Mouse (Mus musculus) T-helper 1 cell (primary cell): ENCODE data around the gene Ier2.

ENCODE experiments used
- in situ Hi-C: fragments of 300-600 bp; cut with MboI, MseI; formaldehyde crosslinking; loops from one replicate; pipeline ENCODE4 v1.15.1; 2025; ENCODE audit warnings: high pct_unique_total_duplicates

Gene Ier2

GRCm38 (mm10) chr8:84662581-84663065 is at the start of gene Ier2:
TSS of gene Ier2 (minus strand) at chr8:84662852.
- in situ Hi-C loops: no loop called here

GRCm38 (mm10) chr8:84711933-84712758 is 49.5 kb upstream of the Ier2 start:
- in situ Hi-C loops: loop anchor here (5.0 kb wide), 1 partner anchor 100 kb away; no protein-coding TSS in a partner anchor

GRCm38 (mm10) chr8:84711312-84711711 is 48.7 kb upstream of the Ier2 start:
- in situ Hi-C loops: loop anchor here (5.0 kb wide), 1 partner anchor 101 kb away; no protein-coding TSS in a partner anchor

GRCm38 (mm10) chr8:84709931-84710330 is 47.3 kb upstream of the Ier2 start:
- in situ Hi-C loops: loop anchor here (5.0 kb wide), 1 partner anchor 102 kb away; no protein-coding TSS in a partner anchor

- in situ Hi-C loops: no loop called here
Measured at GRCm38 (mm10) chr8:84708774-84709475, 46.3 kb upstream of the Ier2 start.

- in situ Hi-C loops: no loop called here
Measured at GRCm38 (mm10) chr8:84708071-84708541, 45.5 kb upstream of the Ier2 start.

- in situ Hi-C loops: no loop called here
Measured at GRCm38 (mm10) chr8:84707267-84707883, 44.7 kb upstream of the Ier2 start.

GRCm38 (mm10) chr8:84706610-84707266 is 44.1 kb upstream of the Ier2 start:
- in situ Hi-C loops: no loop called here

GRCm38 (mm10) chr8:84705960-84706359 is 43.3 kb upstream of the Ier2 start:
- in situ Hi-C loops: no loop called here

- in situ Hi-C loops: no loop called here
Measured at GRCm38 (mm10) chr8:84704867-84705831, 42.5 kb upstream of the Ier2 start.

- in situ Hi-C loops: no loop called here
Measured at GRCm38 (mm10) chr8:84704356-84704755, 41.7 kb upstream of the Ier2 start.

- in situ Hi-C loops: no loop called here
Measured at GRCm38 (mm10) chr8:84703466-84704249, 41.0 kb upstream of the Ier2 start.

- in situ Hi-C loops: no loop called here
Measured at GRCm38 (mm10) chr8:84702963-84703465, 40.4 kb upstream of the Ier2 start.

GRCm38 (mm10) chr8:84702561-84702960 is 39.9 kb upstream of the Ier2 start:
- in situ Hi-C loops: no loop called here

- in situ Hi-C loops: no loop called here
Measured at GRCm38 (mm10) chr8:84700941-84701911, 38.6 kb upstream of the Ier2 start, which contains the start of gene Lyl1. TSS of gene Lyl1 (plus strand) at chr8:84701457.

GRCm38 (mm10) chr8:84700526-84700925 is 37.9 kb upstream of the Ier2 start:
- in situ Hi-C loops: no loop called here

- in situ Hi-C loops: no loop called here
Measured at GRCm38 (mm10) chr8:84699861-84700322, 37.2 kb upstream of the Ier2 start.

GRCm38 (mm10) chr8:84698929-84699401 is 36.3 kb upstream of the Ier2 start:
- in situ Hi-C loops: no loop called here
